Mouse (Mus musculus) cerebellum, adult 9-10 months (tissue): Measurements from ENCODE around the gene Naa50.

ENCODE experiments used
- DNase-seq: peaks from one replicate; pipeline ENCODE4 v3.0.0; 2022

Gene Naa50

GRCm38 (mm10) chr16:44205973-44206372 lies 66.3 kb downstream of the Naa50 start:
- DNase-seq, result no peak

- peak; percentile 52 for DNase-seq
These were observed 70.8 kb downstream of the Naa50 start for GRCm38 (mm10) chr16:44210156-44211053.

GRCm38 (mm10) chr16:44211054-44211414 lies 71.4 kb downstream of the Naa50 start:
- no peak for DNase-seq

- DNase-seq, result no peak
These were observed 73.1 kb downstream of the Naa50 start for GRCm38 (mm10) chr16:44212703-44213102.
